Mouse (Mus musculus) ES-Bruce4 (cell line): ENCODE results near the gene 2210407C18Rik.
A peak's percentile ranks its signal among the peaks of the same experiment; 100 is the strongest.

Experiments used
- CTCF ChIP-seq: IDR thresholded peaks from one replicate; pipeline ENCODE4 v1.8.1; 2011; ENCODE audit warnings: low read depth, low read length
- POLR2A ChIP-seq: IDR thresholded peaks from one replicate; pipeline ENCODE4 v1.8.1; 2011; ENCODE audit warnings: low read length; ENCODE audit not compliant: insufficient read depth

GRCm38 (mm10) chr11:58587898-58588348 lies 28.0 kb downstream of the 2210407C18Rik start:
- TF ChIP-seq CTCF (peak; percentile 27), POLR2A (no peak)
